Mouse (Mus musculus) hindbrain, embryonic 16.5 days (tissue): ENCODE results near the gene Sdad1. TPM values are rescaled to one million over a fixed set of nuclear protein-coding genes. Genes with fewer than 3 reads are reported as not detected.
A peak's percentile ranks its signal among the peaks of the same experiment; 100 is the strongest.

Experiments used
- ATAC-seq: fragments of 200-750 bp; cut with Nextera tagmentation; 2 replicates; pipeline ENCODE4 v1.8.0; 2017; ENCODE audit warnings: moderate TSS enrichment, moderate library complexity
- H3K27ac ChIP-seq: fragments of 300-500 bp; sonication (generic); 2 replicates; pipeline ENCODE4 v1.5.1; 2014; ENCODE audit warnings: low read depth, mild to moderate bottlenecking, control low read depth, low read length, moderate library complexity
- H3K27me3 ChIP-seq: fragments of 300-500 bp; sonication (generic); replicated peaks from 2 replicates; pipeline ENCODE4 v1.6.1; 2014; ENCODE audit warnings: low read length; ENCODE audit not compliant: control insufficient read depth, insufficient read depth
- H3K36me3 ChIP-seq: fragments of 300-500 bp; sonication (generic); 2 replicates; pipeline ENCODE4 v1.6.1; 2014; ENCODE audit warnings: mild to moderate bottlenecking, low read length, moderate library complexity, mixed read lengths; ENCODE audit not compliant: control insufficient read depth, insufficient read depth
- H3K4me1 ChIP-seq: fragments of 300-500 bp; sonication (generic); 2 replicates; pipeline ENCODE4 v1.6.1; 2014; ENCODE audit warnings: low read depth, low read length; ENCODE audit not compliant: control insufficient read depth, insufficient read depth
- H3K4me2 ChIP-seq: fragments of 300-500 bp; sonication (generic); 2 replicates; pipeline ENCODE4 v1.6.1; 2014; ENCODE audit warnings: mild to moderate bottlenecking, low read length, control low read depth, moderate library complexity
- H3K4me3 ChIP-seq: fragments of 300-500 bp; sonication (generic); 2 replicates; pipeline ENCODE4 v1.5.1; 2014; ENCODE audit warnings: mild to moderate bottlenecking, low read length, control low read depth, moderate library complexity
- H3K9ac ChIP-seq: fragments of 300-500 bp; sonication (generic); 2 replicates; pipeline ENCODE4 v1.6.1; 2014; ENCODE audit warnings: low read depth, mild to moderate bottlenecking, control low read depth, low read length, moderate library complexity
- H3K9me3 ChIP-seq: fragments of 300-500 bp; sonication (generic); 2 replicates; pipeline ENCODE4 v1.6.1; 2014; ENCODE audit warnings: mild to moderate bottlenecking, low read length, moderate library complexity; ENCODE audit not compliant: control insufficient read depth
- WGBS: fragments of 180-500 bp; shearing (Covaris S2); extraction: QIAGEN DNeasy Blood & Tissue Kit; methylation state at CpG from one replicate; pipeline ENCODE4 v1.1.7; 2014; 5-methylcytosine and 5-hydroxymethylcytosine counted together
- polyA plus RNA-seq: library from polyadenylated mRNA; unstranded; fragments of >200 nt; fragmentation: Nextera tagmentation; extraction: Ambion mirVana; gene quantifications from 2 replicates; pipeline ENCODE4 v1.2.1, GENCODE M21; 2015

The Sdad1 gene
- polyA plus RNA-seq, 1 experiment from 2014 or later, result 27.0 TPM

GRCm38 (mm10) chr5:92283107-92283506 is 27.2 kb downstream of the Sdad1 start:
- ATAC-seq, result no peak
- H3K27ac ChIP-seq, result no peak overlapping the region
- H3K4me1 ChIP-seq, result peaks cover 5% of the 10 kb centered on the region
- no peaks in the 10 kb centered on the region for H3K27me3 ChIP-seq
- H3K4me3 ChIP-seq, result no peak overlapping the region
- H3K9ac ChIP-seq, result no peak overlapping the region
- 77% methylated on average over 3 of the region's 3 CpGs for WGBS
- no peak overlapping the region for H3K4me2 ChIP-seq
- no peaks in the 10 kb centered on the region for H3K9me3 ChIP-seq
- H3K36me3 ChIP-seq, result peaks cover 16% of the 10 kb centered on the region

- no peak overlapping the region for H3K4me3 ChIP-seq
- no peaks in the 10 kb centered on the region for H3K27me3 ChIP-seq
- H3K4me1 ChIP-seq, result peaks cover 5% of the 10 kb centered on the region
- WGBS, result 80% methylated on average over 4 of the region's 4 CpGs
- H3K27ac ChIP-seq, result no peak overlapping the region
- no peak overlapping the region for H3K4me2 ChIP-seq
- H3K36me3 ChIP-seq, result peaks cover 10% of the 10 kb centered on the region
- ATAC-seq, result no peak
- H3K9me3 ChIP-seq, result no peaks in the 10 kb centered on the region
- H3K9ac ChIP-seq, result no peak overlapping the region
Measured at GRCm38 (mm10) chr5:92282571-92282970, 27.7 kb downstream of the Sdad1 start.

GRCm38 (mm10) chr5:92278942-92279537 is 31.2 kb downstream of the Sdad1 start:
- no peak overlapping the region for H3K4me2 ChIP-seq
- H3K27me3 ChIP-seq, result no peaks in the 10 kb centered on the region
- no peak overlapping the region for H3K27ac ChIP-seq
- no peaks in the 10 kb centered on the region for H3K9me3 ChIP-seq
- no peak overlapping the region for H3K4me3 ChIP-seq
- no peak for ATAC-seq
- H3K9ac ChIP-seq, result no peak overlapping the region
- H3K4me1 ChIP-seq, result peaks cover 5% of the 10 kb centered on the region
- H3K36me3 ChIP-seq, result no peaks in the 10 kb centered on the region
- 88% methylated on average over 10 of the region's 10 CpGs for WGBS

GRCm38 (mm10) chr5:92277437-92278394 is 32.6 kb downstream of the Sdad1 start, which contains the start of gene Naaa:
Naaa (minus strand) TSS chr5:92278170.
- Histone ChIP-seq H3K9me3 (no peaks in the 10 kb centered on the region), H3K9ac (peak within 1 kb of the TSS; percentile 73), H3K4me1 (peaks cover 5% of the 10 kb centered on the region), H3K36me3 (no peaks in the 10 kb centered on the region), H3K27me3 (no peaks in the 10 kb centered on the region), H3K4me2 (peak within 1 kb of the TSS; percentile 86), H3K4me3 (peak within 1 kb of the TSS; percentile 67), H3K27ac (peak within 1 kb of the TSS; percentile 69)
- 3% methylated on average over 52 of the region's 54 CpGs for WGBS
- peak; percentile 91 for ATAC-seq

GRCm38 (mm10) chr5:92270496-92270895 is 39.8 kb downstream of the Sdad1 start:
- Histone ChIP-seq H3K4me1 (no peaks in the 10 kb centered on the region), H3K36me3 (no peaks in the 10 kb centered on the region), H3K9ac (no peak overlapping the region), H3K4me3 (no peak overlapping the region), H3K4me2 (no peak overlapping the region), H3K27me3 (no peaks in the 10 kb centered on the region), H3K9me3 (no peaks in the 10 kb centered on the region), H3K27ac (no peak overlapping the region)
- WGBS, result 86% methylated on average over 7 of the region's 7 CpGs
- ATAC-seq, result no peak

- Histone ChIP-seq H3K9me3 (no peaks in the 10 kb centered on the region), H3K4me3 (no peak overlapping the region), H3K27ac (peak overlapping the region; percentile 57; the same call in 1 of the 2 replicates), H3K4me2 (no peak overlapping the region), H3K27me3 (no peaks in the 10 kb centered on the region), H3K4me1 (peaks cover 8% of the 10 kb centered on the region), H3K9ac (no peak overlapping the region), H3K36me3 (no peaks in the 10 kb centered on the region)
- peak; percentile 95 for ATAC-seq
- 9% methylated on average over 4 of the region's 4 CpGs for WGBS
Measured at GRCm38 (mm10) chr5:92263761-92264359, 46.4 kb downstream of the Sdad1 start.

GRCm38 (mm10) chr5:92262646-92263045 is 47.6 kb downstream of the Sdad1 start:
- H3K4me1 ChIP-seq, result peaks cover 8% of the 10 kb centered on the region
- no peaks in the 10 kb centered on the region for H3K9me3 ChIP-seq
- H3K4me3 ChIP-seq, result no peak overlapping the region
- WGBS, result 92% methylated on average over 8 of the region's 8 CpGs
- H3K36me3 ChIP-seq, result no peaks in the 10 kb centered on the region
- H3K9ac ChIP-seq, result no peak overlapping the region
- no peak for ATAC-seq
- no peak overlapping the region for H3K4me2 ChIP-seq
- no peak overlapping the region for H3K27ac ChIP-seq
- H3K27me3 ChIP-seq, result no peaks in the 10 kb centered on the region

- no peak for ATAC-seq
- Histone ChIP-seq H3K9me3 (no peaks in the 10 kb centered on the region), H3K27me3 (no peaks in the 10 kb centered on the region), H3K4me1 (peaks cover 5% of the 10 kb centered on the region; the same call in 1 of the 2 replicates), H3K4me3 (no peak within 1 kb of the TSS), H3K36me3 (no peaks in the 10 kb centered on the region), H3K27ac (no peak within 1 kb of the TSS), H3K4me2 (no peak within 1 kb of the TSS), H3K9ac (no peak within 1 kb of the TSS)
- WGBS, result 14% methylated on average over 6 of the region's 6 CpGs
Measured at GRCm38 (mm10) chr5:92256218-92256617, 54.1 kb downstream of the Sdad1 start, which contains the start of gene Ppef2. Ppef2 (minus strand) TSS chr5:92256278.

GRCm38 (mm10) chr5:92254476-92254875 is 55.8 kb downstream of the Sdad1 start:
- no peak for ATAC-seq
- Histone ChIP-seq H3K9ac (no peak overlapping the region), H3K4me3 (no peak overlapping the region), H3K4me1 (peaks cover 5% of the 10 kb centered on the region; the same call in 1 of the 2 replicates), H3K36me3 (no peaks in the 10 kb centered on the region), H3K27me3 (no peaks in the 10 kb centered on the region), H3K27ac (no peak overlapping the region), H3K9me3 (no peaks in the 10 kb centered on the region), H3K4me2 (no peak overlapping the region)
- WGBS, result 64% methylated on average over 6 of the region's 6 CpGs
